Mouse (Mus musculus): ENCODE measurements around the gene Arhgap22.

DNA sequence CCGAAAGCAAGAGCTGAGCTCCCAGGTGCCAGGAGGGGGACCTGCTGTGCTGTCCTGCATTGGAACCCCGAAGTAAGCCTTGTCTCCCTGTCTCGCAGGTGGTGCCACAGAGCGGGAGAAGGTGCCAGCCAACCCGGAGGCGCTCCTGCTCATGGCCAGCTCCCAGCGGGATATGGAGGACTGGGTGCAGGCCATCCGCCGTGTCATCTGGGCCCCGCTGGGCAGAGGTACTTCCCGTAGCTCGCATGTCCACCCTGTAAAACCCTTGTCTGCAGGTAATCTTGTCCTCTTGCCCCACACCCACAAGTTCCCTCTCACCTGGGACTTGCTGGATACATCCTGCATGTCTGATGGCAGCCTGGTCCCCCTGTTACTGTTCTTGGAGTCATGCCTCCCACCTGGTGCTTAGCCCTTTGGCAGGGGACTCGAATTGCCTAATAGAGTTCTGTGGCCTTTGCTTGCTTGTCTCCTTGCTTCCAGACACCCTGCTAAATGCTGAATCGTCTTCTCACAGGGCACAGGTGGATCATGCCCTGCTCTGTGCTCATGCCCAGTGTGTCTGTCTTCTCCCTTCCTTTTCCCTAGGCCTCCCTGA is 129.4 kb downstream of the Arhgap22 start:
- no peak for TF ChIP-seq POLR2A (IDR thresholded peaks at IDR 0.05; ENCODE audit: low read depth, low read length)
- no peak for TF ChIP-seq CTCF (IDR thresholded peaks at IDR 0.05; ENCODE audit: borderline replicate concordance, insufficient read depth, low read length)
